Mouse (Mus musculus): ENCODE results near the gene Hinfp. TPM values are rescaled to one million over a fixed set of nuclear protein-coding genes. Genes with fewer than 3 reads are reported as not detected.
A peak's percentile ranks its signal among the peaks of the same experiment; 100 is the strongest.

Hinfp gene
- total and polyA plus RNA-seq, 3 experiments, result 6.9 to 12.6 (median 10.2) TPM

DNA sequence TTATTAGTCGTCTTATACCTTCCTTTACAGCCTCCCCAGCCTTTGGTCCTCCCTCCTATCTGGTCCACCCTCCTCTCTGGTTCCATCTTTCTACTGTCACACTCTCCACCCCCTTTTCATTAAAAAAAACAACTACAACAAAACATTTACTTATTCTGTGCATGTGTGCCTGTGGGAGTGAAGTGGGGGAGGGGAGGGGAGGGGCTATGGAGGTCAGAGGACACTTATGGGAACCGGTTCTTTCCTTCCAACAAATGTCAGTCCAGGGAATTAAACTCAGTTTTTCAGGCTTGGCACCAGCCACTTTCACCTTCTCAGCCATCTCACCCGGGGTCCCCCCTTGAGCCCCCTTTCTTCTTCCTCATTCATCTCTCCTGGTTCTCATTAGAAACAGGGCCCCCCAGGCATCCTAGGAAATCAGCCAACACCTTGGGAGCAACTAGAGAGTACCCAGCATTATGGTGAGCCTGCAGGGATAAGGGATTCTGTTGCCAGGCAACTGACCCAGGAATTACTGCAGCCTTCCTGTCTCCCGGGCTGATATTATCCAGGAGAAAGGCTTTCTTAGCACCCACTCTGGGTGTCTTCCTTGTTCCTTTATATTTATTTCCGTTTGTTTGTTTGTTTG lies 50.8 kb downstream of the Hinfp start:
- H3K27me3 ChIP-seq (ENCODE audit: control insufficient read depth, insufficient read depth, low read length), result no peaks in the 10 kb centered on the region
- no peak overlapping the region for H3K27ac ChIP-seq
- H3K9ac ChIP-seq (ENCODE audit: low read depth, low read length), result no peak overlapping the region
- no peak overlapping the region for H3K4me3 ChIP-seq
- H3K36me3 ChIP-seq (ENCODE audit: control insufficient read depth, insufficient read depth, low read length), result no peaks in the 10 kb centered on the region
- H3K79me2 ChIP-seq (replicated peaks; ENCODE audit: control insufficient read depth, insufficient read depth, low read length), result no peaks in the 10 kb centered on the region
- intact Hi-C loops (cut with DNase I), result no loop called here
- no peak for TF ChIP-seq POLR2A (IDR thresholded peaks at IDR 0.05; ENCODE audit: insufficient read depth, low read depth, low read length)
- TF ChIP-seq EP300 (IDR thresholded peaks at IDR 0.05; ENCODE audit: insufficient read depth, low read depth, low read length), result no peak
- no peak for TF ChIP-seq CTCF (IDR thresholded peaks at IDR 0.05)
- no peaks in the 10 kb centered on the region for H3K4me1 ChIP-seq (ENCODE audit: control insufficient read depth, insufficient read depth, low read length)
- 41% methylated on average over 5 of the region's 5 CpGs for WGBS
- no peak for DNase-seq

DNA sequence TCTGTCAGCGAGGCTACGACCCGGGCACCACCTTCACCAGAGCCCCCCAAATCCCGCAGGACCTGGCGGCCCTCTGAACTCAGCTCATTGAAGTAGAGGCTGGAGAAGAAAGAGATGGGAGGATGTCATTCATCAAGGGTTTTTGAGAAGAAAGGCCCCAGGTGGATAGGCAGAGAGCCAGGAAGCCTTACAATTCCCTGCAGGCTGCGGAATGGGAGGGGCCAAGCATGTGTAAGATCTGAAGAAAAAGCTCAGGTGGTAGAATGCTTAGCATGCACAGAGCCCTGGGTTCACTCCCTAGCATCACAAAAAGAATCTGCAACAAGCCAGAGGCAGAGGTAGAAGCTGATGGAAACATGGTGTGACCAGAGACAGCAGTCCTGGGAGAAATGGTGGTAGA lies 52.0 kb downstream of the Hinfp start:
- H3K4me1 ChIP-seq (ENCODE audit: control insufficient read depth, insufficient read depth, low read length), result no peaks in the 10 kb centered on the region
- no peak overlapping the region for H3K9ac ChIP-seq (ENCODE audit: low read depth, low read length)
- H3K4me3 ChIP-seq, result no peak overlapping the region
- no peaks in the 10 kb centered on the region for H3K27me3 ChIP-seq (ENCODE audit: control insufficient read depth, insufficient read depth, low read length)
- no peaks in the 10 kb centered on the region for H3K79me2 ChIP-seq (replicated peaks; ENCODE audit: control insufficient read depth, insufficient read depth, low read length)
- H3K27ac ChIP-seq, result no peak overlapping the region
- TF ChIP-seq POLR2A (IDR thresholded peaks at IDR 0.05; ENCODE audit: insufficient read depth, low read depth, low read length), result no peak
- TF ChIP-seq CTCF (IDR thresholded peaks at IDR 0.05), result no peak
- TF ChIP-seq EP300 (IDR thresholded peaks at IDR 0.05; ENCODE audit: insufficient read depth, low read depth, low read length), result no peak
- intact Hi-C loops (cut with DNase I), result no loop called here
- 86% methylated on average over 6 of the region's 6 CpGs for WGBS
- no peak for DNase-seq
- H3K36me3 ChIP-seq (ENCODE audit: control insufficient read depth, insufficient read depth, low read length), result no peaks in the 10 kb centered on the region

DNA sequence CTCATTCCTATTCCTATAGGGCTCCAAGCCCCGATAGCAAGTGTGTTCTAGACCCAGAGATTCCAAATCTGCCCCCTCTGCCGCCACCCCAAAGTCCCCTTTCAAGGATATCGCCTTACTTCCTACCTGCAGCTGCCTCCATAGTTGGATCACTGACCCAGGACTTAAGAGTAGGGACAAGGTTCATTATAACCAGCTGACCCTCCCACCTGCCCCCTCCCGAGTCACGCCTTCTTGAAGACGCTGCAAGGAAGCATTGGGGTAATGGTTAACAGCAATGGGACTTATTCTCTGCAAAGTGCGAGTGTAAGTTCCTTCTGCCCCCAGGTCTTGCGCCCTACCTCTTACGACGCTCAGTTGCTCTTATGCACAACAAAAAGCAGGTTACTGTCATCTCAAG lies 54.2 kb downstream of the Hinfp start, which contains the start of gene Pdzd3:
TSS of gene Pdzd3 (minus strand) at position 158 of the 400 bp plus-strand sequence.
- Histone ChIP-seq H3K79me2 (replicated peaks; ENCODE audit: control insufficient read depth, insufficient read depth, low read length) (no peaks in the 10 kb centered on the region), H3K4me3 (no peak within 1 kb of the TSS), H3K27ac (no peak within 1 kb of the TSS), H3K27me3 (ENCODE audit: control insufficient read depth, insufficient read depth, low read length) (no peaks in the 10 kb centered on the region), H3K9ac (ENCODE audit: low read depth, low read length) (no peak within 1 kb of the TSS), H3K4me1 (ENCODE audit: control insufficient read depth, insufficient read depth, low read length) (no peaks in the 10 kb centered on the region), H3K36me3 (ENCODE audit: control insufficient read depth, insufficient read depth, low read length) (no peaks in the 10 kb centered on the region)
- intact Hi-C loops (cut with DNase I), result no loop called here
- no peak for TF ChIP-seq EP300 (IDR thresholded peaks at IDR 0.05; ENCODE audit: insufficient read depth, low read depth, low read length)
- TF ChIP-seq POLR2A (IDR thresholded peaks at IDR 0.05; ENCODE audit: insufficient read depth, low read depth, low read length), result no peak
- no peak for TF ChIP-seq CTCF (IDR thresholded peaks at IDR 0.05)
- no peak for DNase-seq
- WGBS, result 90% methylated on average over 10 of the region's 10 CpGs

DNA sequence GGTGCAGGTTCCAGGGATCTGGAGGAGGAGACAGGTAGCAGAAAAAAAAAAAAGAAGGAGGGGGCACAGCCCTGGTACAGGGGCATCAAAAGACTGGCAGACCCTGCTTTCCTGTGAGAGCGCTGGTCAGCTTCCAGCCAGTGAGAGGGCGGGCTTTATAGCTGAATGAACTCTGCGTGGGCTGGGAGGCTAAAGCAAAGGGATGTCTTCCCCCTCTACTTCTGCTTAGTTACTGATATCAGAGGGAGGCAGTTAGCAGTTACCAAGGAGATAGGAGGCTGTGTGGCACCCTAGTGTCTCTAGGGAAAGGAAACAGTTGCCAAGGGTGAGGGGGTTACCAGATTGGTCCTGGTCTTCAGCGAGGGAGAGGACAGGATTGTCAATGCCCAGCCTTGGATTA lies 55.0 kb downstream of the Hinfp start:
- no peak overlapping the region for H3K4me3 ChIP-seq
- no peak overlapping the region for H3K9ac ChIP-seq (ENCODE audit: low read depth, low read length)
- intact Hi-C loops (cut with DNase I), result no loop called here
- no peaks in the 10 kb centered on the region for H3K36me3 ChIP-seq (ENCODE audit: control insufficient read depth, insufficient read depth, low read length)
- no peak overlapping the region for H3K27ac ChIP-seq
- no peaks in the 10 kb centered on the region for H3K79me2 ChIP-seq (replicated peaks; ENCODE audit: control insufficient read depth, insufficient read depth, low read length)
- TF ChIP-seq CTCF (IDR thresholded peaks at IDR 0.05) (no peak), POLR2A (IDR thresholded peaks at IDR 0.05; ENCODE audit: insufficient read depth, low read depth, low read length) (no peak), EP300 (IDR thresholded peaks at IDR 0.05; ENCODE audit: insufficient read depth, low read depth, low read length) (no peak)
- no peaks in the 10 kb centered on the region for H3K27me3 ChIP-seq (ENCODE audit: control insufficient read depth, insufficient read depth, low read length)
- DNase-seq, result no peak
- H3K4me1 ChIP-seq (ENCODE audit: control insufficient read depth, insufficient read depth, low read length), result no peaks in the 10 kb centered on the region
- 39% methylated on average over 4 of the region's 4 CpGs for WGBS

DNA sequence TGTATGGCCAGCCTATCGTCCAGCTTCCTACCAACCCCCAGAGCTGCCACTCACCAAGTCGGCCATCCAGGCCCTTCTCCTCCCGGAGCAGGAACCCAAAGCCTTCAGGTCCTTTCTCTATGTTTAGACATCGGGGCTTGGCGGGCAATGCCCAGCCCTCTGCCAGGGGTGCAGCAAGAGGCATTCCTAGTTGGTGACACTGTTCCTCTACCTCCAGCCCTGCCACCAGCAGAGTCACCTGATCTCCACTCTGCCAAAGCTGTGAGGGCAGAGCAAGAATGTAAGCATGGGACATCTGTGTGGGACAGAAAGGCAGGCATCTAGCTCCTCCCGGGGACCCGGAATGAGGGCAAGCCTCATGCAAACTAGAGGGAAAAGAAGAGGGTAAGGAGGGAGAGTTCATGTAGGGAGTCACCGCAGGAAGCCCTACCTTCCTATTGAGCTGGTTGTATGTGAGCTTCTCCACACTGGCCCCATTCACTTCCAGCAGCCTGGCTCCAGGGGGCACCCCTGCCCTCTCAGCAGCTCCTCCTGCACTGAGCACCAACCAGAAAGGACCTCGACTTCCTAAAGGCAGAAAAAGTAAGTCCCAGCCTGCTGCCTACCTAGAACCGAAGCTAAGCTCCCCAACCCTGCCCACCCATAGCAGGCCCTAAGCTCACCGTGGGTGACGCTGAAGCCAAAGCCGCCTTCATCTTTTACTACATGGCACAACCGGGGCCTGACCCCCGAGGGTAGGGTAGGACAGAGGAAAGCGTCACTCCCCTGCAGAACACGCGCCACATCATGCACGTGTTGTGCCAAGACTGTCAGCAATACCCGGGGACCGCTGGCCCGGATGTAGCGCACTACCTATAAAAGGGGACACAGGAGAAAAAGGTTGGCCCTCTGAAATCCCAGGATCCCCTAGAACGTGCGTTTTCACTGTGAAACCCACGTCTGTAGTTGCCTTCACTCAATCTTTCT lies 56.0 kb downstream of the Hinfp start:
- intact Hi-C loops (cut with DNase I), result loop anchor here (2.0 to 5.0 kb wide), 3 partner anchors 19 to 122 kb away; partner anchors contain the start of genes Hmbs and Nlrx1
- 35% methylated on average over 26 of the region's 26 CpGs for WGBS
- peak; percentile 81 for TF ChIP-seq CTCF (IDR thresholded peaks at IDR 0.05)
- TF ChIP-seq POLR2A (IDR thresholded peaks at IDR 0.05; ENCODE audit: insufficient read depth, low read depth, low read length), result 0 out of 2 replicates have a peak, but pooled peaks have one; percentile 33
- TF ChIP-seq EP300 (IDR thresholded peaks at IDR 0.05; ENCODE audit: insufficient read depth, low read depth, low read length), result peak; percentile 35; the same call in 1 of the 2 replicates
- H3K27me3 ChIP-seq (ENCODE audit: control insufficient read depth, insufficient read depth, low read length), result no peaks in the 10 kb centered on the region
- no peak overlapping the region for H3K9ac ChIP-seq (ENCODE audit: low read depth, low read length)
- H3K36me3 ChIP-seq (ENCODE audit: control insufficient read depth, insufficient read depth, low read length), result no peaks in the 10 kb centered on the region
- no peak overlapping the region; the same call in 1 of the 2 replicates for H3K4me3 ChIP-seq
- peak; percentile 66 to 77 for DNase-seq
- no peaks in the 10 kb centered on the region for H3K79me2 ChIP-seq (replicated peaks; ENCODE audit: control insufficient read depth, insufficient read depth, low read length)
- H3K4me1 ChIP-seq (ENCODE audit: control insufficient read depth, insufficient read depth, low read length), result no peaks in the 10 kb centered on the region
- H3K27ac ChIP-seq, result peak overlapping the region; percentile 54
